Mouse (Mus musculus) embryonic facial prominence, embryonic 10.5 days (tissue): ENCODE results near the gene Cacna1c. TPM values are rescaled to one million over a fixed set of nuclear protein-coding genes. Genes with fewer than 3 reads are reported as not detected.

ENCODE experiments used
- DNase-seq: peaks from one replicate; pipeline ENCODE4 v3.0.0-alpha.2; 2017; ENCODE audit warnings: low spot score
- H3K27ac ChIP-seq: fragments of 300-500 bp; sonication (generic); replicated peaks from 2 replicates; pipeline ENCODE4 v1.5.1; 2016; ENCODE audit warnings: mild to moderate bottlenecking
- H3K27me3 ChIP-seq: fragments of 300-500 bp; sonication (generic); replicated peaks from 2 replicates; pipeline ENCODE4 v1.6.1; 2016; ENCODE audit warnings: low read depth, mild to moderate bottlenecking; ENCODE audit not compliant: poor library complexity, severe bottlenecking
- H3K36me3 ChIP-seq: fragments of 300-500 bp; sonication (generic); replicated peaks from 2 replicates; pipeline ENCODE4 v1.6.1; 2016; ENCODE audit warnings: mild to moderate bottlenecking, moderate library complexity
- H3K4me1 ChIP-seq: fragments of 300-500 bp; sonication (generic); 2 replicates; pipeline ENCODE4 v1.6.1; 2016
- H3K4me3 ChIP-seq: fragments of 300-500 bp; sonication (generic); 2 replicates; pipeline ENCODE4 v1.5.1; 2016; ENCODE audit warnings: mild to moderate bottlenecking, moderate library complexity
- H3K9me3 ChIP-seq: fragments of 300-500 bp; sonication (generic); 2 replicates; pipeline ENCODE4 v1.6.1; 2016; ENCODE audit warnings: mild to moderate bottlenecking
- WGBS: fragments of 180-500 bp; shearing (Covaris S2); methylation state at CpG from one replicate; pipeline ENCODE4 v1.1.7; 2016; 5-methylcytosine and 5-hydroxymethylcytosine counted together
- polyA plus RNA-seq: library from polyadenylated mRNA; unstranded; fragments of >200 nt; fragmentation: Nextera tagmentation; extraction: Ambion mirVana; gene quantifications from 2 replicates; pipeline ENCODE4 v1.2.1, GENCODE M21; 2016

The Cacna1c gene
- polyA plus RNA-seq, 1 experiment from 2014 or later = 4.9 TPM

DNA sequence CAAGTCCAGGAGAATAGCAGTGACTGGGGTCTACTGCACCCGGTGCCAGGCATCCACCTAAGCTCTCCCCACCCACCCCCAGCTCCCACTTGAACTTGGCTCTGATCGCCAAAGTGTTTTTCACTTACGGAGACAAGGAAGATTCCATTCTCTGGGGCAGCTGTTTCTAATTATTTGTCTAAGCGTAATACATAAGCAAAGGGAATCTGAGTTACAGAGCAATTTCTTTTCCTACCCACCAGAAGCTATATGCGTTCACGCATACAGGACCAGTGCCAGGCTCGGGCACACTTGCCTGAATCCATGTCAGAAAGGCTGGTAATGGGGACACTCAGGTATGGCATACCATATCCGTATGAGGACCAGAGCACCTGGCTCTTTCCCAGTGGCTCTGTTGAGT is 248.9 kb downstream of the Cacna1c start:
- Histone ChIP-seq H3K4me1 (peaks cover 26% of the 10 kb centered on the region), H3K9me3 (no peaks in the 10 kb centered on the region), H3K4me3 (no peak overlapping the region), H3K27me3 (no peaks in the 10 kb centered on the region), H3K36me3 (no peaks in the 10 kb centered on the region), H3K27ac (no peak overlapping the region)
- DNase-seq = no peak
- 68% methylated on average over 8 of the region's 8 CpGs for WGBS

DNA sequence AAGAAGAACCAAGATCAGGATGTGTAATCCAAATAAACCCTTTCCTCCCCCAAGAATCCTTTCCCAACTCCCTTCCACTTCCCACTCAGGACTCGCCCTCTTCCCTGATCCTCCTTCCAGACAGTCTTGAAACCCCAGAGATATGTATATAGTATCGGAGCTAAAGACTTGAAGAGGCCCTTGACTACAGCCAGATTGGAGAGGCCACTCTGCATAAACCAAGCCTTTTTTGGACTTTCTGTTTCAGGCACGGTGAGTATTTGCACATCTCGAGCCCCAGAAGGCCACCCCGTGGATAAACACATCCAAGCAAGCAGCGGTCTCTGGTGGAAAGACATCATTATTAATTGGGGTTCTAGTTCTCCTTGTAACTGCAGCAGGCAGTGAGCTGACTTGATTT is 249.6 kb downstream of the Cacna1c start:
- Histone ChIP-seq H3K36me3 (no peaks in the 10 kb centered on the region), H3K4me1 (peaks cover 26% of the 10 kb centered on the region), H3K9me3 (no peaks in the 10 kb centered on the region), H3K4me3 (no peak overlapping the region), H3K27ac (no peak overlapping the region), H3K27me3 (no peaks in the 10 kb centered on the region)
- 89% methylated on average over 6 of the region's 6 CpGs for WGBS
- no peak for DNase-seq

DNA sequence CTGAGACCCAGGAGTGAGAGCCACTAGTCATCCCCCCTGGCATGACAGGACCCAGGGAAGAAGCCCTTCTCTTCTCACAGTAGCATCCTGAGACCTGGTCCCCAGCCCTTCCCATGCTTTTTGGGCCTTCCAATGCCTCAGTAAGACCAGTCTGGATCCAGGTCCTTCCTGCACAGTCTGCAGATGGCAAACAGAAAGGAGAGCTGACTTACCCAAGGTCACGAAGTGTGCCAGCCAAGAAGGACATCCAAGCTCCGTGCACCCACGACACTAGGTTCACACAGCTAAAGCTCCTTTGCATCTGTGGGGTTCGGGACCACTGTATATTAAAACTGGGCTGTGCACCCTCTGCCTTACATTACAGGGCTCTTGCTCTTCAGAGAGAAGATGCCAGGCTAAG is 252.1 kb downstream of the Cacna1c start:
- Histone ChIP-seq H3K4me3 (no peak overlapping the region), H3K36me3 (no peaks in the 10 kb centered on the region), H3K27ac (no peak overlapping the region), H3K27me3 (no peaks in the 10 kb centered on the region), H3K4me1 (peaks cover 17% of the 10 kb centered on the region), H3K9me3 (no peaks in the 10 kb centered on the region)
- WGBS = 90% methylated on average over 4 of the region's 4 CpGs
- DNase-seq = no peak

DNA sequence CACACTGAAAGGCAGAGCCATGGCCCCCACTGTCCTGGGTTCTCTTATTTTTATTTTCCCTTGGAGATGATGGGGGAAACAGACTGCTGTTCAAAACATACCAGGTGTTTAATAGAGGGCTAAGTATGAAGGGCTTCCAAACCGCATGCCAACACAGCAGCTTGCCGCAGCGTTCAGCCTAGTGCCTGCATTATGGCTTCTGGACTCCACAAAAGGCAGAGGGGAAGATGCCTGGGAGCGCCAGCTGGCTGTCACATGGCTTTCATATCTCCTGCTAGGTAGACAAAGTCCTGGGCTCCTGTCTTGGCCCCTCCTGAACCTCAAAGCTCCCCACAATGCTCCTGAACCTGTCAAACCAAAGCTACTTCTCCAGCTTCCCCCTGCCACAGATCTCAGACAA is 254.4 kb downstream of the Cacna1c start:
- Histone ChIP-seq H3K4me1 (peaks cover 9% of the 10 kb centered on the region; the same call in 1 of the 2 replicates), H3K4me3 (no peak overlapping the region), H3K27ac (no peak overlapping the region), H3K9me3 (no peaks in the 10 kb centered on the region), H3K27me3 (no peaks in the 10 kb centered on the region), H3K36me3 (no peaks in the 10 kb centered on the region)
- no peak for DNase-seq
- 92% methylated on average over 4 of the region's 4 CpGs for WGBS

DNA sequence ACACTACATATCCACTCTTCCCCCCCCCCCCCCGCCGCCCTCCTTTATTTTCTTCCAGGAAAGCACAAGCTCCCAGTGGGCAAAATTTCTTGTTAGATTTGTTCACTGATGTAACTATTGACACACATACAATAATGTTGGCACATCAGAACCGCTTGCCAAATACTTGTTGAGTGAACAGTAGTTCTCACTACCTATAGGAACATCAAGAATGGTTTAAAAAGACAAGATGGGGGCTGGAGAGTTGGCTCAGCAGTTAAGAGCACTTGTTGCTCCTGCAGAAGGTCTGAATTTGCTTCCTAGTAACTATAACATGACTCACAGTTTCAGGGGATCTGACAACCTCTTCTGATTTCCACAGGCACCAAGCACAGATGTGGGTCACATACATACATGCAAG is 255.2 kb downstream of the Cacna1c start:
- Histone ChIP-seq H3K27me3 (no peaks in the 10 kb centered on the region), H3K4me1 (0 out of 2 replicates have a peak, but pooled peaks cover 8% of the 10 kb centered on the region), H3K4me3 (no peak overlapping the region), H3K36me3 (no peaks in the 10 kb centered on the region), H3K27ac (no peak overlapping the region), H3K9me3 (no peaks in the 10 kb centered on the region)
- 91% methylated on average over 3 of the region's 3 CpGs for WGBS
- no peak for DNase-seq

DNA sequence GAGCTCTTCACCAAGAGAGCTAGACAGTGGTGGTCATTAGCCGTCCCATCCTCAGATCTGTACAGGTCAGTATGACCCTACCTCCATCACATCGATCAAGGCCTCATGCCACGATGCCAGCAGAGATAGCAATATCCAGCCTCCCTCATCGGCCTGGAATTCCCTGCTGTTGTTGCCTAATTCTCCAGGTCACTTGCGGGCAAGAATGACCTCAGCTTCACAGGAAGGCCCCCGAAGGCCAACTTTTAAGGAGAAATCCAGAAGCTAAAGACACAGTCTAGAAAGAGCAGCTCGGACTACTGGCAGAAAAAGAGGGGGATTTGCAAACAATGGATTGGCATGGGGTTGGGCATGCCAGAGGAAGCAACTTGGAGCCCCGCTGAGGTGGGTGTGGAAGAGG is 256.6 kb downstream of the Cacna1c start:
- WGBS = 94% methylated on average over 8 of the region's 8 CpGs
- Histone ChIP-seq H3K4me3 (no peak overlapping the region), H3K4me1 (peaks cover 11% of the 10 kb centered on the region), H3K9me3 (no peaks in the 10 kb centered on the region), H3K27me3 (no peaks in the 10 kb centered on the region), H3K27ac (no peak overlapping the region), H3K36me3 (no peaks in the 10 kb centered on the region)
- DNase-seq = no peak

DNA sequence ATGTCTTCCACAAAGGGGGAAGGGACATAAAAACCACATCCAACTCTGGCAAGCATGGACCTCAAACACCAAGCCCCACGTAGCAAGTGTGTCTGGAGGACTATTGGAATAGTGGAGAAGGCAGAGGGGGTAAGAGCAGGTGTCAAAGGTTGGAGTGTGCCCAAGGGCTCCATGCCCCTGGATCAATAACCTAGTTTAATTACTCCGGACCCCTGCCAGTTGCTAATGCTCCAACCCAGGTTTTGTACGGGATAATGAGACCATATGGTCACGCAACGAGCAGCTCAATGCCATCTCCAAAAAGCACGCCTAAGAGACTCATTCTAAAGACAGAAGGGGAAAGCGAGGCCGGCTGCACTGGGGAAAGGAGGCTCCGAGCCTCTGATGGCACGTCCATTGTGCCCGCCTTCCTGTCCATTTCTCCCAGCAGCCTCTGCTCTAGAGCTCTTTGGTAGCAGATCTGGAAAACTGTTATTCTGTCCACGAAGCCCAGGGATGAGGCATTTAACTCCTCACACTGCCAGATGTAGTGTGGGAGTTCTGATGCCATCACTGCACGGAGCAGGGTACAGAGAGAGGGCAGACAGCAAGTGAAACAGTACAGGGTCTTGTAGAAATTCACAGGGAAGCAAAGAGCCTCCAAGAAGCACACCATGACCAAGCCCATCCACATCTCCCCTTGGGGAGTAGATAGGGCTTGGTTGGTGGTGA is 257.7 kb downstream of the Cacna1c start:
- no peaks in the 10 kb centered on the region for H3K9me3 ChIP-seq
- no peaks in the 10 kb centered on the region for H3K27me3 ChIP-seq
- no peaks in the 10 kb centered on the region for H3K36me3 ChIP-seq
- H3K27ac ChIP-seq = no peak overlapping the region
- peaks cover 13% of the 10 kb centered on the region for H3K4me1 ChIP-seq
- 89% methylated on average over 13 of the region's 13 CpGs for WGBS
- H3K4me3 ChIP-seq = no peak overlapping the region
- no peak for DNase-seq

DNA sequence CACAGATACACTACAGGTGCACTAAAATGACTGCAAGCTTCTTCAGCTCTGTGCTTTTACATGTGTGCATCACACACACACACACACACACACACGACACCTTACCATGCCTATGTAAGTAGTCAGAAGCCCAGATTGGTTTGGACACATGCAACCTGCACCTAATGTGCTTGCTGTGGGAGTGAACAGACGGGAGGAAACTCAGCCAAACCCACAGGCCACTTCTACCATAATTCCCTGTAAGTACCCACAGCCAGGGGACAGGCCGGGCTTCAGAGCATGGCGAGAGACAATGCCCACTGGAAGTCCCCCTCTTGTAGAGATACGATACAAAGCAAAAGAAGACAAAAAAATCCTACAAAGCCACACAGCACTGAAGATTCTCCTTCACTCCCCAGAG is 258.7 kb downstream of the Cacna1c start:
- Histone ChIP-seq H3K9me3 (no peaks in the 10 kb centered on the region), H3K27me3 (0 out of 2 replicates have a peak, but pooled peaks cover 5% of the 10 kb centered on the region), H3K4me1 (peaks cover 20% of the 10 kb centered on the region), H3K36me3 (no peaks in the 10 kb centered on the region), H3K27ac (no peak overlapping the region), H3K4me3 (no peak overlapping the region)
- no peak for DNase-seq
- 88% methylated on average over 5 of the region's 5 CpGs for WGBS

DNA sequence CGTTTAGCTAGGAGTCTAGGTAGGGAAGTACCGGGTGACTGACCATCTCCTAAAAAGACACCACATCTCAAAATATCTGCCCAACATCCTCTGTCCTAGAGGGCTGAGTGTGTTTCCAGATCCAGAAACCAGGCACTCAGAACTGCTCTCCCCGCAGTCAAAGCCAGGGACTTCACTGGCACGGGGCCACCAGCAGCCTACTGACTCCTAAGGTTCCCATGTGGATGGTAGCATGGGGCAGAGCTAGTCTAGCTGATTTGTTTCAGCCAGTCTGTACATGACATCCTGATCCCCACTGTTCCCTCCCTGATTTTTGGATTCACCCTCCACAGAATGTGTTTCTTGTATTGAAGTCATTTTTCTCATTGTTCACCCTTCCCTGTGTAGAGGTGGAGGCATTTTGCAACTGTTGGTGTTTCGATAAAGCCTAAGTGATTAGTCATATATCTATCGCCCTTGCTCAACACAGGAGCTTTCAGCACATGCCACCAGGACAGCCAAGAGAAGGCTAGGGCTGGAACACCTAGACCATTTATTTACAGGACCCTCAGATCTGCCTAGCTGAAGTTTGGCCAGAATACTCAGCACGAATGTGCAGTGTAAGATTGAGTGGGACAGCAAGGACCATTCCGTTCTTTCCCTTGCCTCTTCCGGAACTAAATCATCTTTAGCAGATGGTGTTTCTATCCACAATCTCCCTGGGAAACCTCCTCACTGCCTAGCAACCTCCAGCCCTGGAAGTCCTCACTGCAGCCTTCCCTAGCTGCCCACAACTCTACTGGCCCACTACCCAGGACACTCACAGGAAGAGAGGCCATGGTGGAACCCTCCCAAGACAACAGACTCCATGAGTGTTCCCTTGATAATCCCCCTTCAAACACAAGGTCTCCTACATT is 260.4 kb downstream of the Cacna1c start:
- H3K27me3 ChIP-seq = 0 out of 2 replicates have a peak, but pooled peaks cover 5% of the 10 kb centered on the region
- H3K27ac ChIP-seq = no peak overlapping the region
- no peaks in the 10 kb centered on the region for H3K9me3 ChIP-seq
- 91% methylated on average over 9 of the region's 9 CpGs for WGBS
- no peaks in the 10 kb centered on the region for H3K36me3 ChIP-seq
- H3K4me1 ChIP-seq = peaks cover 33% of the 10 kb centered on the region
- no peak for DNase-seq
- H3K4me3 ChIP-seq = no peak overlapping the region

DNA sequence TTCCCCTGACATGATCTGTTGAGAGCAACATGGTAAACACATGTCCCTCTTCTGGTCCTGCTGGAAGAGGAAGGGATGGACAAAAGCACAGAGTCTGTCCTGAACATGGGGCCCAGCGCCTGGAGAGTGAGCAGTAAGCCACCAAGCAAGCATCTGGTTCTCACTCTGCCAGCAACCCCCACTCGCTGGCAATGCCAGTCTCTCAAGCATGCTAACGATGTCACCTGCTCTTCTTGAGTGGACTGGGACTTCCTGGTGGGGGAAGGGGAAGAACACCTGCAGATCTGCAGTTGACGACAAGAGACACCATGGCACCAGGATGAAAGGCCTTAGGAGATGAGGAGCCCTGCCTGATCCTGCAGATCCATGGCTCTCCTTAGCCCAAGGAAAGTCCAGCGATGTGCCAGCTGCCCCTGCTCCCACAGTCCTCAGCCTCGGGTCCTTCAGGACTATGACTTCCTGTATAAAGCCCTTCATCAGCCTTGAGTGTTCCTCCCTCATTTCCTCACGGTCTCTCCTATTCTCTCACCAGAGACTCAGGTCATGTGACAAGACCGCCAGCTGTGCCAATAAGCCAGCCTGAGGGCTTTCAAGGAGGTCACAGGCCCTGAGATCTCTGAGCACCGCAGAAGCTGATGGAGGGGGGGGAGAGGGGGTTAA is 261.8 kb downstream of the Cacna1c start:
- Histone ChIP-seq H3K27me3 (0 out of 2 replicates have a peak, but pooled peaks cover 5% of the 10 kb centered on the region), H3K4me3 (no peak overlapping the region), H3K27ac (0 out of 2 replicates have a peak overlapping the region, but pooled peaks have one; percentile 20), H3K4me1 (peaks cover 46% of the 10 kb centered on the region), H3K36me3 (no peaks in the 10 kb centered on the region), H3K9me3 (no peaks in the 10 kb centered on the region)
- WGBS = 63% methylated on average over 9 of the region's 9 CpGs
- DNase-seq = peak; percentile 33

DNA sequence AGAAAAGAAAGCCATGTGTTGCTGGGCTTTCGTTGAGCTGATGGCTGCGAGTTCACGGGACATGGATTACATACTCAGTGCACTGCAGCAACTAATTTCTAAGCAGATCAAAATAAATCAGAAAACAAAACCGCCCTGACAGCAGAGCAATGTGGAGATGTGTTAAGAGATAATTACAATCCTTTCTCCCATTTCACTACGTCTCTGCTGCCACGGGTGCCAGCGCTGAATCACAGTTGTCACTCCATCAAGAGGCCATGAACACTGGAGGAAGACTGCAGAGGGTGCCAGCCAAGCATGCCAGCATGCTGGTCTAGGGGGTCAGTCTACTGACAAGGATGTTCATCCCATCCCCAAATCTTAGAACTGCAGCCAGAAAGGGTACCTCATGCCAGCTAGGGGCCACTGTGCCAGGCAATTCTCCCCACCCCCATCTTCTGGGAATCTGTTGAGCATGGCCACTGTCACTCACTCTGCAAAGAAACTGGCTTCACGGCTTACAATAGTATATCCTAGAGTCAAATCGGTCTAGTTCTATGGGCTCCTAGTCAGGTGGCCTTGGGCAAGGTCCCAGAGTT is 263.1 kb downstream of the Cacna1c start:
- H3K27ac ChIP-seq = no peak overlapping the region
- no peak for DNase-seq
- no peaks in the 10 kb centered on the region for H3K9me3 ChIP-seq
- no peaks in the 10 kb centered on the region for H3K36me3 ChIP-seq
- 0 out of 2 replicates have a peak, but pooled peaks cover 5% of the 10 kb centered on the region for H3K27me3 ChIP-seq
- WGBS = 89% methylated on average over 9 of the region's 9 CpGs
- no peak overlapping the region for H3K4me3 ChIP-seq
- peaks cover 54% of the 10 kb centered on the region for H3K4me1 ChIP-seq

DNA sequence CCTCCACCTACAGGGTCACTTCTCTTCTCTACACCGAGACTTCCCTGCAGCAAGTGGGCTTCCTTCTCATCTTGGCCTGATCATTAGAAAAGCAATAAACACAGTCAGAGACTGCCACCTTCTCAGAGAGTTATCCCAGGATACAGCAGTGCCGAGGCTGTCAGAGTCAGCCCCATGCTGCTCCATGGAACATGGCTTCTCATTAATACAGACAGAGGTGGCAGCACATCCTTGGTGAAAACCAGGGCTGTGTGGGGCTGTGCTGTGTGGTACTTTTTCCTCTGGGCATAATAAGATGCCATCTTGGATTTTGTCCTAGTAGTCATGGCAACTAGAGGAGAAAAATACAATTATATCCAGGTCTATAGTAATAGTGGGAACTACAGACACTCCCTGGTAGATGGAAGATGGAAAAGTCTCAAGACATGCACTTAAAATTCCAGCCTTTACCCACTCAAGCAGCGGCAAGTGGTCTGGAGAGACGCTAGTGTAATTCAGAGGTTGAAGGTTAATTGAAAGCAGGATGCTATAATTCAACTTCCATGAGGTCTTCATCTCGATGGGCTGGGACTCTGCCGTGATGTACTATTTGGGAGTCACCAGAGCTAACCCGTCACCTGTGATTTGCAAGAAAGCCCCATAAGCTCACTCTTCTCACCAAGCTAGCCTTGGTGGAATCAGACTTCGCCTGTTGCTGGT is 264.1 kb downstream of the Cacna1c start:
- H3K4me1 ChIP-seq = peaks cover 64% of the 10 kb centered on the region
- H3K9me3 ChIP-seq = no peaks in the 10 kb centered on the region
- H3K36me3 ChIP-seq = no peaks in the 10 kb centered on the region
- 0 out of 2 replicates have a peak, but pooled peaks cover 5% of the 10 kb centered on the region for H3K27me3 ChIP-seq
- DNase-seq = peak; percentile 39
- 49% methylated on average over 8 of the region's 8 CpGs for WGBS
- H3K4me3 ChIP-seq = no peak overlapping the region
- H3K27ac ChIP-seq = no peak overlapping the region; the same call in 1 of the 2 replicates
